Mouse (Mus musculus): ENCODE measurements at regions not wholly inside any gene's neighbourhood (a gene's known extent, or its start where the extent isn't known, plus 50 kb on each side); places are given as distances from the start of the nearest gene placed in this dataset.

DNA sequence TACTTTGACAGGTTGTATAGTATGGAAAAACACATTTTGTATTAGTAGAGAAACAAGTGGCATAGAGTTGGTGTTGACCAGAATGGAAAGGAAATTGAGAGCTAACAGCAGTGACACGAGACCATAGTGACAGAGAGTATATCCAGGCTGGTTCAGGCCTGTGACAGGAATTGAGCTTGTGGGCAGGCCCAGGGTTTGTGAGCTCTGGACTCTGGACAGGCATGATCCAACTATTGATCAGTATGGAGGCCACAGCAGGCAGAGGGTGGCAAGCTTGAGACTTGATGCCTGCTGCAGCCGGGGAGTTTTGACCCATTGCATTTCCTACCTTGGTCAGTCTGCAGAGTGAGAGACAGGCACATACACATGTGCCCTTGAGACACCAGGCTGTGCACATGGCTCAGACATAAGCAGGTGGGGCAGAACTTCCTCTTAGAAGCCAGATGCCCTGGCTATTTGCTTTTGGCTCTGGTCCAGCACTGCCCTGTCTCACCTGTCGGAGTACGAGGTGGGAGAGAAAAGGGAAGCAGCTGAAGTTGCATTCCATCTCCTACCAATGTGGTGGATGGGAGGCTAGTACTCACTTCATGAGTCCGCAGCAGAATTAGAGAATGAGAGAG lies 1006.2 kb upstream of the Cdh20 start:
- DNase-seq = no peak

GRCm38 (mm10) chr1:103762745-103763144 lies 1005.6 kb upstream of the Cdh20 start:
- no peak for DNase-seq

DNA sequence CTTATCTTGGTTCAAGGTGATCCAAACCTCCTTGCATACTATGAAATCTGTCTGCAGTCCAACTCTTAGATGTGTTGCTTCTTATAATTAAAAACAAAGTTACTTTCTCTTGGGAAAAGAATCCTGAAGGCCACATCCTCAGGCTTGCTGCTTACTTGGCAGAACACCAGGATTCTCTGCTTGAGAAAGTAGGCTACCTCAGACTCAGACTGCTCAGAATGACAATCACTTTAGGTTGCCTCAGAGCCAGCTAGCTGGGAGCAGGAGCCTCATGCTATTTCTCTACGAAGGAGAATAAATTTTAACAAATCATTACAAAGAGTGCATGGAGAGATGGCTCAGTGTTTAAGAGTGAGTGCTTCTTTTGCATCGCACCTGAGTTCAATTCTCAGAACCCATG lies 1001.0 kb upstream of the Cdh20 start:
- DNase-seq = peak in 1 of 2 experiments; percentile 20

GRCm38 (mm10) chr1:103784692-103785091 lies 983.6 kb upstream of the Cdh20 start:
- no peak for DNase-seq

DNA sequence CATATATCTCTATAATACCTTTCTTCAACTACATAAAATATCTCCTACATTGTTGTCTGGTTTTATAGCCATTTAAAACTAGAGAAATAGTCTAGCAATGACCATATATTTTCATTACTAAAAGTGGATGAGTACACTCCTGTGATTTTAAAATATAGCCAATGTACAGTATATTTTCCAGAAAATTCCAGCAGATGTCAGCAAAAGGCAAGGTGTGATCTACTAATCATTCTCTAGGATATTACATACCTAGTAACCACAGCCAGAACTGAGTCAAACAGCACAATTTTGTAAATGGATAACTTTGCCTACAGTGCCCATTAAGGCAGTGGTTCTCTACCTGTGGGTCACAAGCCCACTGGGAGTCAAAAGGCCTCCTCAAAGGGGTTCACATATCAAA lies 972.0 kb upstream of the Cdh20 start:
- DNase-seq = no peak

GRCm38 (mm10) chr1:103799343-103799742 lies 969.0 kb upstream of the Cdh20 start:
- no peak for DNase-seq

- DNase-seq = no peak
These were observed 950.4 kb upstream of the Cdh20 start for GRCm38 (mm10) chr1:103817946-103818345.

Data from cerebellum, adult 18-20 months (tissue).